Mouse (Mus musculus) liver, embryonic 11.5 days (tissue): ENCODE measurements around the gene Gm28043. TPM values are rescaled to one million over a fixed set of nuclear protein-coding genes. Genes with fewer than 3 reads are reported as not detected.

Source experiments
- microRNA-seq: library from miRNA; unstranded; fragments of <30 nt; microRNA quantifications from one replicate; pipeline ENCODE4, GENCODE M21; 2017; ENCODE audit warnings: borderline number of aligned reads
- polyA plus RNA-seq: library from polyadenylated mRNA; unstranded; fragments of >200 nt; fragmentation: Nextera tagmentation; extraction: Ambion mirVana; gene quantifications from 2 replicates; pipeline ENCODE4 v1.2.1, GENCODE M21; 2014

Gene Gm28043
- polyA plus RNA-seq, 1 experiment from 2014 or later, result 2.6 TPM

Small RNA genes lying within 50 kb of the gene (microRNA-seq; reads per million reads assigned to microRNA genes)
- 1.4 reads per million for gene Mir7667

Other genes starting within 250 kb of the Gm28043 start
- 41.6 and 47.0 TPM in 2 replicates for gene Pim1, start 124.1 kb upstream of the Gm28043 start, polyA plus RNA-seq
- gene Gm17657, start 65.2 kb upstream of the Gm28043 start, polyA plus RNA-seq, result 0.11 TPM in 1 of 2 replicates, not detected in the other
- 11.5 and 11.8 TPM in 2 replicates for gene Tbc1d22b, start 65.1 kb upstream of the Gm28043 start, polyA plus RNA-seq
- 0.42 and 0.52 TPM in 2 replicates for gene Tmem217, start 62.5 kb upstream of the Gm28043 start, polyA plus RNA-seq
- gene Rnf8, start 86 bp upstream of the Gm28043 start, polyA plus RNA-seq, result 76.9 and 77.1 TPM in 2 replicates
- gene Cmtr1, start 45.7 kb downstream of the Gm28043 start, polyA plus RNA-seq, result 126 and 130 TPM in 2 replicates
- gene Ccdc167, start 102.2 kb downstream of the Gm28043 start, polyA plus RNA-seq, result 15.2 and 15.4 TPM in 2 replicates